Mouse (Mus musculus): ENCODE results near the gene Cib2.

Cib2 gene

DNA sequence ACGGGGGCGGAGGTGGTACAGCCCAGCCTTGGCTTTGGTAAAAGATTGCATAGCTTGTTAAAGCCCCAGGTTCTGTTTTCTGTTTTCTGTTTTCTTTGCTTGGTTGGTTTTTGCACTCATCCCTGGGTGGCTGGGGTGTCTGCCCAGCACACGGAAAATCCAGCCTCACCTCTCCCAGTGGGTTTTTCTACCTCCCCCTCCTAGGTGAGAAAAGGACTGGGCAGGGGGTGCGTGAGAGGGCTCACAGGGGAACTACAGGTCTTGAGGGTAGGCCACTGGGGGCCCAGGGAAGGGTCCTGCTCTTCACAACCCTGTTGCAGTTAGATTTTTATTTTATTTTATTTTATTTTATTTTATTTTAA lies 15.1 kb downstream of the Cib2 start:
- in situ Hi-C loops (cut with MboI): no loop called here

DNA sequence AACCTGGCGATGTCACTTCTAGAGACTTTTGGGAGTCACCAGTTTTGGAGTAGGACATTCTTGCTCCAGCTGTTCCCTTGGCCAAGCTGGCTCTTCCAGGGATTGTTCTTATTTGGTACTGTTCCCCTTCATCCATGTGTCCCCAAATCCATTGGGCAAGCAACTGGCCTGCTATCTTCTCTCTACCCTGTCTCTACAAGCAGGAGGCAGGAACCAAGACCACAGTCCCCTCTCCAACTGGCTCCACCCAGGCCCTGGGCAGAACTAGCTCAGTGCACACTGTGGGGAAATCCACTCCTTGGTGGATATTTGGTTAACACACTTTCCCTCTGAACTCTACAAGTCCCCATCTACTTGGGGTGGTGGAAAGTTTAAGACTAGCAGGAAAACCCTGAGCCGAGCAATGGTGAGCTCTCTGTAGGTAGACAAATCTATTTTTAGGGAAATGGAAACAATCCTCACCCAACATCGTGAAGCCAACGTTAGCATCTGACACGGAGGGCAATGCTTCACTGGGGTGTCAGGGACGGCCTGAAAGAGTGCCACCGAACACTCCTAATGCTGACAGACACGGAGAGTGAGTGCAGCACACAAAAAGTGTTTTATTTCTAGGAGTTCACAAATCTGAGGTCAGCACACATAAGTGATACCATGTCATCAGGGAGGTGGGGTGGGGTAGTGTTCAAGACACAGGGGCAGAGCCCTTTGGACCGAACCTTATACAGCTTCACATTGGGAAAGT lies 15.6 kb downstream of the Cib2 start:
- in situ Hi-C loops (cut with MboI): no loop called here

DNA sequence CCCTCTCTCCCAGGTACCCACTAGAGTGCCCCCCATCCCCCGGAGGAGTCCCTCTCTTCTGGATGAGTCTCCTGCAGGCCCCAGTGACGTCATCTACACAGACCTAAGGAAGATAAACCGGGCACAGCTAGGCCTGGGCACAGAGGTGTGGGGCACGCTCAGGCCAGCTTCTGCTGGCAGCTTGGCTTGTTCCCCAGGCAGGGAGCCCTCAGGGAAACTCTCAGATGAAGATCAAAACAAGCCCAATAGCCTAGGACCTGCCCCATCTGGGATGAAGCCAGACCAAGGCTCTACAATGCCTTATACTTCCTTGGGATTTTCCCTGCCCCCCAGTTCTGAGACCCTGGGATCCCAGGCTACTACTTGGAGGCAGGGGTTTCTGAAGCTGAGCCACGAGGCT lies 19.2 kb downstream of the Cib2 start:
- in situ Hi-C loops (cut with MboI): no loop called here

DNA sequence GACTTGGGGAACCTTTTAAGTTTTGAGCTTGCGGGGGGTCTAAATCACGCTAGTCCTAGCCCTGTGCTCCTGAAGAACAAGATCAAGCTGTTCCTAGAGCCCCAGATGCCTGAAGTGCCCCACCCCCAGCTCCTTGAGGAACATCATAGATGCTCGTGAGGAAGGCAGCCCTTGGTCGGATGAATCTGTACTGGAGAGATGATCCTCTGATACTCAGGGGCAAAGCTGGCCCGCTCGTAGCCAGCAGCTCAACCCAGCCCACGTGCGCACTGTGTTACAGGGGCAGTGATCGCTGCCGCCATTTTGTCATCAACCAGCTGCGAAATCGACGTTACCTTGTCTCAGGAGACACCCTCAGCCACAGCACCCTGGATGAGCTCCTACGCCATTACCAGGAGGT lies 21.3 kb downstream of the Cib2 start, which contains the start of gene Sh2d7:
Gene Sh2d7, plus strand, starts transcription at position 301 of the 400 bp plus-strand sequence.
- in situ Hi-C loops (cut with MboI): no loop called here

DNA sequence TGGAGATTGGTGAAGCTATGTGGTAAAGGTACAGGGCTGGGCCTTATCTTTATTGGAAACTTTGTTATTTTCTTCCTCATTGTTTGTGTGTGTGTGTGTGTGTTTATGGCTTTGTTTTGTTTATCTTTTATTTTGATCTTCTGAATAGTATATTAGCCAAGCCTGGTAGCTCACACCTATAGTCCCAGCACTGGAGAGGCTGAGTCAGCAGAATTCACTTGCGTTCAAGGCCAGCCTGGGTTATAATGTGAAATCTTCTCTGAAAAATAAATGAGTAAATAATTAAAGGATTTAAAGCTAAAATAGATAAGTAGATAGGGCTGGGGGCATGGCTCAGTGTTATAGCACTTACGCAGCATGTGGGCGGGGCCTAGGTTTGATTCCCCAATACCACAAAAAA lies 21.8 kb downstream of the Cib2 start:
- in situ Hi-C loops (cut with MboI): no loop called here

DNA sequence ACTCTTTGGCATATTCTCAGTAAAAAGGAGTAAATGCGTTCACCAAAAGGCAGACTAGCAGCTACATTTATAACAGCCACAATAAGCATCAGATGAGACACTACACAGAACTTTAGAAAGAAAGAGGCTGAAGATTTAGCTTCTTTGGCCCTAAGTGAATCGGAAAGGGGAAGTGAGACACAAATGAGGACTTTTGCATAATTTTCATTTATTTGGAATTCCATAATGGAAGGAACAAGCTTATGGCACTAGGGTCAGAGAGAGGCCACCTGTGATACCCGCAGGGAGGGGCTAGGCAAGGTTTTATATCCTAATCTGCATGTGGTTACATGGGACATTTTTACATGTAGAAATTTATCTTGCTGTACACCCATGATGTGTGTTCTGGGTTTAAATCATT lies 22.5 kb downstream of the Cib2 start:
- in situ Hi-C loops (cut with MboI): no loop called here

DNA sequence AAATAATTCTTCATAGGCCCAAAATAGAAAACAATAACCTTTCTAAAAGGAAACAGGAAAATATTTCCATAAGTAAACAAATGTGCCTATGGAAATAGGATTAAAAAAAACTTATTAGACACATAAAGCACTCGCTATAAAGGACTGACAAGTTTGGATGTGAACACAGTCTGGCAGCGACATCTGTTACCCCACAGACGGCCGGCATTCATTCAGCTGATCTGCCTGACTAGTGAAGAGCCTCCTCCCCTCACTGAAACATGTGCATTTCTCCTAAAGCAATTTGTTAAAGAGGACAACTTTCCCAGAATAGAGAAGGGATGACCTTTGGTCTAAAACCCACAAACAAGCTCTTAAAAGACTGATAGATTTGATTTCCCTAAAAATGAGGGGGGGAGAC lies 23.0 kb downstream of the Cib2 start:
- in situ Hi-C loops (cut with MboI): no loop called here

DNA sequence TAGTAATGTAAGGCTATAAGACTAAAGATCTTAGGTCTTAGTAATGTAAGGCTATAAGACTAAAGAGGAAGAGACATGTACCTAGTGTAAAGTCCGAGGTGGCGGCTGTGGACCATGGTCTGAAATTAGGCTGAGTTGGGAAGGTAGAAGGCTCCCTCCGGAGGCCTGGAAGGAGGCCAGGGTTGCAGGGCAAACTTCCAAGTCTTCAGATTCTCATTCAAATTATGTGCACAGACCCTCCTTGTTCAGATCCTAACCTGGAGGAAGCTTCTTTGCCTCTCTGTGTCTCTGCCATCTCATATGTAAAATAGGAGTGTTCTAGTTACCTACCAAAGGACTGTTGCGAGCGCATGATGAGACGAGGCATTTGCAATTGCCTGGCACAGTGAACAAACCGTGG lies 23.8 kb downstream of the Cib2 start:
- in situ Hi-C loops (cut with MboI): no loop called here

DNA sequence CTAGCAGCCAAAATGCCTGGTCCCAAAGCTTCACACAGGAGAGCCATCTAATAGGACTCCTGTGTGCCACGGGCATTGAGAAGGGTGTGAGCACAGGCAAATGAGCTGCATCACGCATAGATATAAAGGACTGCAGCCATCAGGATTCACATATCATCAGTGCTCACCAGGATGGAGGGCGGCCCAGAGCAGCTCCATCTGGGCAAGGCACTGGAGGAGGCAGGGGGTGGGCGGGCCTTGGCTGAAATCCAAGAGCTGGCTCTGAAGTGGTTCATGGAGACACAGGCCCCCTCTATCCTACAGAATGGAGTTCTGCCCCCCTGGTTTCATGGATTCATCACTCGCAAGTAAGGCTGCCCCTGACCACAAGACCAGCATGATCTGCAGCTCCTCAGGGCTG lies 26.0 kb downstream of the Cib2 start:
- in situ Hi-C loops (cut with MboI): no loop called here

DNA sequence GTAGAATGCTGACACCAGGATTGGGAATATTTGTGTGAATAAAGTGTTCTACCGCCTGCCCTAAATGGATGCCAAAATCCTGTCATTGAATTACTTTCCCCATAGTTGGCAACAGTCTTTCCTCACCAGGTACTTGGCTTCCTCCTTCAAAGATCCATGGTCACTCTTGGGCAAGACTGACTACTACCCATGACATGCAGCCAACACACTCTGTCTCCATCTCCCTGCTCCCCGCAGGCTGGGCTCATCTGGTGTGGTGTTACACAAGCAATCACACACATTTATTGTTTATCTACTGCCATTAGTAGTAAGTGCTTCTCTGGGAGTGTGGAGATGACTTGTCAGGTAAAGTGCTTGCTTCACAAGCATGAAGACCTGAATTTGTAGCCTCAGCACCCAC lies 27.1 kb downstream of the Cib2 start:
- in situ Hi-C loops (cut with MboI): no loop called here

DNA sequence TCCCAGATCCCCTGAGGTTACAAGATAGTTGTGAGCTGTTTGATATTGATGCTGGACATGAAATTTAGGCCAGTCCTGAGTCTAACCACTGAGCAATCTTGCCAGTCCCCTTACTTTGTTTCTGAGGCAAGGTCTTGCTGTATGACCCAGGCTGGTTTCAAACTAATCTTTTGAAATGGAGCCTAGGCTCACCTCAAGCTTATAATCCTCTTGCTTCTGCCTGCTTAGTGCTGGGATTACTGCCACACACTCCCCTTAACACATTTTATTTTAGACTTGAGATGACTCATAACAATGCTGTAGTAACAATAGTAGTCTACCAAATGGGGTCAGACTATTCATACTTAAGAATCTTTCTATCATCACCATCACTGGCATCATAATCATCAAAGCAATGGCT lies 28.6 kb downstream of the Cib2 start:
- in situ Hi-C loops (cut with MboI): no loop called here

DNA sequence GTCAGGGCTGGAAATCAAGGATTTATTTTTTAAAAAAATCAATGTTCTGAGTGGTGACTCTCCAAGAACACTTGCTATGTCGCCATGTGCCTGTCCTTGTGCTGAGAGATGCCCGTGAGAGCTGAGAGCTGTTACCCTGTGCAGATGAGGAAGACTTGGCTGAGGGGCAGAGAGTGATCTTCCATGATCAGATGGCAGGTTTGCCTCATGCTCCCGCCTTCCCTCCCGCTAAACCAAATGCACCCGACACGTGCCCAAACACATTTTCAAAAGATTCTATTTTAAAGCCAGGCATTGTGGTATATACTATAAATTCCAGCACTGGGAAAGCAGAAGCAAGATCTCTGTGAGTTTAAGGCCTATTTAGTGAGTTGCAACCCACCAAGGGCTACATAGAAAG lies 29.2 kb downstream of the Cib2 start:
- in situ Hi-C loops (cut with MboI): no loop called here

DNA sequence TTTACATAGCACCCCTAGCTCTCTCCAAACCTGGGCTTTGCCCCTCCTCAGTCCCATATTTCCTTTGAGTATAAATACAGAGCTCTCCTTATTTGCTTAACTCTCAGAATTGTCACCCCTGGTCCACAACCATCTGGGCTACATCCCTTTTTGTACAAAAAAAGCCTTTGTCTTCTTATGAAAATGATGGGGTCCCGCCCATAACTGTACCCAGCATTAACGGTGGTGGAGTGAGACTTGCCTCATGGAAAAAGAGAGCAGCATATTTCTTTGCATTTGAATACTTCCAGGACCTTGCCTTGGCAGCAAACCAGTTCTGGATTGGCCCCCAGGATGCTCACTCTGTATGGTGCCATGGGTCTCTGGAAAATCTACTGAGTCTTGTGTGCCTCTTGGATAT lies 30.1 kb downstream of the Cib2 start:
- in situ Hi-C loops (cut with MboI): no loop called here

DNA sequence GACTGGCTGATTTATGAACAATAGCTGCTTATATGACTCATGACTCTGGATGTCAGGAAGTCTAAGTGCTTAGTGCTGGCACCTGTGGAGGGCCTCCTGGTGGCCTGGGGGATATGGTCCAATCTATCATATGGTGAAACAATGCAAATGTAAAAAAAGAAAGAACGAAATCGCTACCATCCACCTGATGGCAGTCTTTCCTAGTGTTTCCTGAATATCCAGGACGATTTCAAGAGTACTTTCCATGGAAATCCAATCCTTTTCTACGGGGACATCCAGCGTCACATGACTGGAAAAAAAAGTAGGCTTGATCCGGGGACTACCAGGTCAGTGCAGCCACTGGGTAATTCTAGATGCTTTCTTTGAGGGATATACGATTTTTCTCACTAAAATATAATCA lies 32.3 kb downstream of the Cib2 start:
- in situ Hi-C loops (cut with MboI): no loop called here

DNA sequence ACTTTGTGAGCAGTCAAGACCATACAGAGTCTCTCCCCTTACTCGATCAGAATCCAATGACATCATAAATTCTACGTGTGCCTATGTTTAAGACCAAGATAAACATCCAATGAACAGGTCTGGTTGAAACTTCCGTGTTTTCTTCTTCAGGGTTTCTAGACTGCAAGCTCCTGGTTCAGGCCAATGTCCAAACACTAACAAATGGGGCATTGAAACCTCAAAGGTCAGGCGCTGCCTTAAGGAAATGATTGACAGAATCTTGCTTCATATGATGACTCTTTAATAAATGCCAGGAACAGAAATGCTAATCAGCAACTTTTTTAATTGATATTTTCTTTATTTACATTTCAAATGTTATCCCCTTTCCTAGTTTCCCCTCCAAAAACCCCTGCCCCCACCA lies 39.7 kb downstream of the Cib2 start:
- in situ Hi-C loops (cut with MboI): no loop called here

DNA sequence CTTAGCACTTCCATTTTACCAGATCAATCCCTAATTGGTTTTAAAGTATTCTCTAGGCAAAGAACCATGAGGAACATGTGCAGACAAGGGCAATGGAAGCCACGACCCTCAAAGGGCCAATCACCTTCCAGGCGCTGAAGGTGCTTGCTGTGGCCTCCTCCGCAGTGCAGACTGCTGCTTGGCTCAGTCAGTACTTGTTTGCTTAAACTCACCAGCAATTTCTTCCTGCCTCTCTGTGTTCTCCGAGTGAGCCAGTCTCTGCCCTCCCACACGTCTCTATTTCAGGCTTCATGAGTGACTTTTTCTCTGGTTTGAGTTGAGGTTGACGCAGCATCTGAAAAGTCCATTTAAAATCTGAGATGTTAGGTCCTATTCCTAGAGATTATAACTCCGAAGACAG lies 41.1 kb downstream of the Cib2 start:
- in situ Hi-C loops (cut with MboI): no loop called here

DNA sequence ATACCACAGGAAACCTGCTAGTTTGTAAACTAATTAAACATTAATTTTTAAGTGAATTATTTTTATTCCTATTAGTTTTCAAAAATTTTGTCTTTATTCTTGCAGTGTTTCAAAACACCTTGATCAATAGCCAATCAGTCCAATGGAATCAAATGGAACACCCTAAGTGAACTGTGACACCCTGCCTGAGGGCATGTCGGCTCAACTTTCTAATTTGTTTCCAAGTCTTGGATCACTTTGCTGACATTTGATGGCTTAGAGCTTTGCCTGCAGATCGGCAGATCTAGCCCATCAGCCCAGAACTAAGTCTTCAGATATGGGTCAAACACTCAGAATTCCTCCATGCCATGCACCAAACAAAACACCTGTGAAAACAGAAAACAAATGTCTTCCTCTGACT lies 44.0 kb downstream of the Cib2 start:
- in situ Hi-C loops (cut with MboI): no loop called here

DNA sequence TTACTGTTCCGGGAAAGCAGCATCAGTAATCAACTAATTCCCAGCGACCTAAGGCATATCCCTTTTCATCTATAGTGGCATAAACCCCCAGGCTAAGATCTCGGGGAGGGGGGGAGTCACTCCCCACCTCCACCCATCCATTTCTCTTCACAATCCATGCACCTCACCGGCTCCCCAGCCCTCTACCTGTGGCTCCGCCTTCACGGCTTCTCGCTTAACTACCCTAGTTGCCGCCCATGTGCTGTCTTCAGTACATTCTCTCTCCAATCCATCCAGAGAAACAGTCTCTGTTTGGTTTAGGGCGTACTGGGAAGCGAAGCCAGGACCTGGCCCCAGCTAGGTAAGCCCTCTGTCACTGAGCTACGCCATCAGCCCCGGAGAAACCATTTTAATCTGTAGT lies 57.1 kb downstream of the Cib2 start:
- in situ Hi-C loops (cut with MboI): no loop called here

DNA sequence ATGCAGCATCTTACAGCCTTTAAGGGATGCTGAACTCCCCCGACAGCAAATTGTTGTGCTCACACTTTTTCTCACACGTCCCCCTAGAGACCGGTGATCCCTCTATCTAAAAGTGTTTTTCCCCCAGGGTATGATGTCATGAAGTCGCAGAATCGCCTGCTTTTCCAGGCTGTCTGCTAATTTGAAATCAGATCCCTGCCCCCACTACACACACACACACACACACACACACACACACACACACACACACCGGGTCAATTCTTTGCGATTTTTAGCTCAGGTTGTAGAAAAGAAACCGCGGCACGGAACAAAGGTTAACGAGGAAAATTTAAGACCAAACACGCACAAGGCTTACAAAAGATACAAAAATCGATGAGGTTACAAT lies 57.9 kb downstream of the Cib2 start:
- in situ Hi-C loops (cut with MboI): no loop called here

DNA sequence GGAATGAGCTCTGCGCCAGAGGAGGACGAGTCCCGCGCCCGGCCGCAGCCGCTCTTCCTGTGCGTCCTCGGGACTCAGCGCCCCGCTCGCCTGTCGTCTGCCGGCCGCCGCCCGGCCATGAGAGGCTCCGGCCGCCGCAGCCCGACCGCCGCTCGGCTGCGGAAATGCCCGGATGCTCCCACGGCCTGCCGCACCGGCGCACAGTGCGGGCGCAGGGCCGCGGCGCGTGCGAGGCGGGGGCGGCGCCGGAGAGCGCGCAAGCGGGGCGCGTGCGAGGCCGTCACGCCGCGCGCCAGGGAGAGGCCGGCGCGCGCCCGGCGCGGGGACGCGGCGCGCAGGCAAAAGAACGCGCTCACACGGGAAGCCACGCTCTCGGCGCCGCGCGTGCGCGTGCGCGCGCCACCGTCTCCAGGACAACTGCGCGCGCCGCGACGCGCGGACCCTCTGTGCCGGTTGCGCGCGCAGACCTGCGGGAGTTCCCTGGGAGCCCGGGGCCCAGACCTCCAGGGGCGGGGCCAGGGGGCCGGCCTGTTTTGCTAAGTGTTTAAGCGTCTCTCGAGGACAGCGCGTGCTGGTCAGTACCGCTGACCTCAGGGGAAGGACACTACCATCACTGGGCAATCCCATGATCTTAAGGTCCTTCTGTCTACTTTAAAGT lies 58.4 kb downstream of the Cib2 start, which contains the start of gene Dmxl2:
Gene Dmxl2, minus strand, starts transcription at position 174 of the 658 bp plus-strand sequence.
- in situ Hi-C loops (cut with MboI): no loop called here

DNA sequence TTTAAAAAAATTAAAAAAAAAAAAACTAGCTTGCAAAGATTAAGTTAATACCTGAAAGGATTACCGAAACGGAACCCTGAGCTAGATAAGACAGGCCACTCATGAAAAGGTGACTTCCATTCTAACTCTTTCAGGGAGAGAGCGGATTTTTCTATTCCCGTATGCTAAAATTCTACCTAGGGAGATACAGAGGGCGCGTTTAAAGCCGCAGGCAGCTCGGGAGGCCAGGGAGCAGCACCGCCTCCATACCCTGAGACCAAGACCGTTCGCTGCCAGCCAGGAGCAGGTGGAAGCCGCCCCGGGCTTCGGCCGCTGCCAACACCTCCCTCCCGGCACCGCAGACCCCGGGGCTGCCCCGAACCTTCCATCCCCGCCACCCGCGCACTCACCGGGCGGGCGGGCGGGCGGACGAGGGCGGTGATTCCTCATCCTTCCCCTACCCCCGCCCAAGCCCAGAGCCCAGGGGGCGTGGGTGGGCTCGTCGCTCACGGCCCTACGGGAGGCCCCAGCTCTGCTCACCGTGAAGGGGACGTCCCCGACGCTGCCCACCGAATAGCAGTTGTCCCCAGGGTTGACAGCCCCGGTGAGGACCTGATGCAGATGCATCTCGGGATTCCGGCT lies 59.1 kb downstream of the Cib2 start:
- in situ Hi-C loops (cut with MboI): no loop called here

DNA sequence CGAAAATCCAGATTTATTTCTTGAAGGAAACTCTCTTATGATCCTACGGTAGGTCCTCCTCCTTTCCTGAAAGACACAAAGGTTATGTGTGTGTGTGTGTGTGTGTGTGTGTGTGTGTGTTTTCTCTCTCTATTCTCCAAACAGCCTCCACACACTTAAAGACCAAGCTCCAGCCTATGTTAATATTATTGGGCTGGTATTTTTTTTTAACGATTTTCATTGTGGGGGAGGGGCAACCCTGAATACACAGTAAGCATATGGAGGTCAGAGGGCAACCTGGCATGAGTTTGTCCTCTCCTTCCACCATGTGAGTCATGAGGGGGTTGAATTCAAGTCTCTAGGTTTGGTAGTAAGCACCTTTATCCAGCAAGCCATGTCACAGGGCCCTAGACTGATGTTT lies 60.2 kb downstream of the Cib2 start:
- in situ Hi-C loops (cut with MboI): no loop called here

DNA sequence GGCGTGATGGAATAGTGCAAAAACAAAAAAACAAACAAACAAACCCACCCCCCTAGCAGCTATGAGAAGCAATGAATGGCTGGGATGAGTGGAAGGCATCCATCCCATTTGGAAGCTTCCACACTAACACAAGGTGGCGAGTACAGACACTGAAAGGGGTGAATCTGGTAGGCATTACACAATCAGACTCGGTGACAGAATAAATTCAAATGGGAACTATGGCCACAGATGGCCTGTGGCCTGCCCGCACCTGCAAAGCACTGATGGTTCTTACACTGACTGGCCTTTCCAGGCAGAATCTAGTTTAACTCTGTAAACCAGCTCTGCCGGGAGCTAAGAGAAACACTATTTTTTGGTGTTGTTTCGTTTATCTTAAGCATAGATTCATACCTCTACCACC lies 60.7 kb downstream of the Cib2 start:
- in situ Hi-C loops (cut with MboI): no loop called here
